Mouse (Mus musculus) retina, postnatal 7 days (tissue): ENCODE measurements around the gene Adgrd1.

Experiments
- DNase-seq: peaks from one replicate; pipeline ENCODE4 v3.0.0-alpha.2; 2012; ENCODE audit warnings: low read depth, low spot score

Gene Adgrd1

GRCm38 (mm10) chr5:129249080-129249479, 152.5 kb downstream of the Adgrd1 start:
- no peak for DNase-seq
